In the genomic region with DNA sequence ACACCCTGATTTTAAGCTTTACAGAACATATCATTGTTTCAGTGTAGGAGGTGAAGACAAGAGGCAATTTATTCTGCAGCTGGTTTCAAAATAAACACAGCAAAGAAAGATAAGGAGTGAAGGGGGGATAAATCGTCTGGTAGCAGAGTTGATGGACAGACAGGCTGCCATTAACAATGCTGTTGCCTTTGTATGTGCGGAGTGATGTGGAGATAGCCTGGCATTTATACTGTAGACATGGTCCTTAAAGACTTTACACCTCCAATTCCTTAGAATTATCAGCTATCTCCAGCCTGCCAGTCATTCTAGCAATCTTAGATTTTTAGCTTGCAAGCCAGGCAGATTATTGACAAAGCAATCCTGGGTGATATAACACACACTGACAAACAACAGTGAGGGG, we compare ENCODE assay signal across 15 mouse cellular contexts.
"Had no signal": no experiment of that assay in that cellular context is flagged by ENCODE, and none has a peak within 500 bp of the region (broad histone marks: within the 10 kb centered on the region; RNA-seq: fewer than 3 reads in every experiment).

No protein-coding gene starts in this region.

- H3K4me1 ChIP-seq: liver, embryonic 15.5 days; megakaryocyte, embryonic 14.5 days; neural tube, embryonic 12.5 days; stomach, embryonic 15.5 days had no signal

- H3K36me3 ChIP-seq: liver, embryonic 15.5 days; midbrain, embryonic 12.5 days; neural tube, embryonic 12.5 days; stomach, embryonic 15.5 days had no signal

- H3K4me3 ChIP-seq: liver, embryonic 15.5 days; megakaryocyte, embryonic 14.5 days; midbrain, embryonic 12.5 days; neural tube, embryonic 12.5 days; stomach, embryonic 15.5 days had no signal

- H3K27ac ChIP-seq: liver, embryonic 15.5 days; macrophage; midbrain, embryonic 12.5 days; neural tube, embryonic 12.5 days; stomach, embryonic 15.5 days; stomach, postnatal 0 days had no signal

- ATAC-seq: liver, postnatal 0 days had no signal

- H3K27me3 ChIP-seq: liver, embryonic 15.5 days; megakaryocyte, embryonic 14.5 days; midbrain, embryonic 12.5 days; neural tube, embryonic 12.5 days; stomach, embryonic 15.5 days had no signal

- H3K9ac ChIP-seq: liver, embryonic 15.5 days; liver, postnatal 0 days; midbrain, embryonic 12.5 days; neural tube, embryonic 12.5 days; stomach, embryonic 15.5 days had no signal

- H3K4me2 ChIP-seq: liver, embryonic 15.5 days; midbrain, embryonic 12.5 days; neural tube, embryonic 12.5 days; stomach, embryonic 15.5 days had no signal

- H3K9me3 ChIP-seq: liver, embryonic 15.5 days; megakaryocyte, embryonic 14.5 days; midbrain, embryonic 12.5 days; neural tube, embryonic 12.5 days; stomach, embryonic 15.5 days had no signal

- DNase-seq: liver, postnatal 0 days; lung, adult 2 months; lung, postnatal 10 days; midbrain, embryonic 14.5 days; right cerebral cortex, postnatal 14 days; thymus, adult 2 months; thymus, postnatal 25 days; thymus, postnatal 4 days had no signal
